Mouse (Mus musculus) heart, embryonic 14.5 days (tissue): ENCODE measurements around the gene Aatk. TPM values are rescaled to one million over a fixed set of nuclear protein-coding genes. Genes with fewer than 3 reads are reported as not detected.

ENCODE experiments used
- ATAC-seq: fragments of 200-750 bp; cut with Nextera tagmentation; 2 replicates; pipeline ENCODE4 v1.8.0; 2017; ENCODE audit warnings: low read depth, moderate TSS enrichment; ENCODE audit not compliant: insufficient number of reproducible peaks, insufficient read depth, low FRiP score
- H3K27ac ChIP-seq, 2 experiments: fragments of 200-500 bp in 1 of 2; fragments of 300-500 bp in 1 of 2; sonication (generic) in 1 of 2; replicated peaks in 1 of 2; 2 replicates each; pipeline ENCODE4 v1.5.1; 2012 to 2014; ENCODE audit warnings: low read depth in 2 of 2, low read length in 2 of 2, control low read depth in 1 of 2, mild to moderate bottlenecking in 1 of 2, mixed read lengths in 1 of 2; ENCODE audit not compliant: control insufficient read depth in 1 of 2, insufficient read depth in 1 of 2
- H3K27me3 ChIP-seq: fragments of 300-500 bp; sonication (generic); 2 replicates; pipeline ENCODE4 v1.6.1; 2014; ENCODE audit warnings: mild to moderate bottlenecking, low read length, control low read depth; ENCODE audit not compliant: control insufficient read depth, insufficient read depth
- H3K36me3 ChIP-seq: fragments of 300-500 bp; sonication (generic); 2 replicates; pipeline ENCODE4 v1.6.1; 2014; ENCODE audit warnings: mild to moderate bottlenecking, control low read depth, low read length, mixed read lengths; ENCODE audit not compliant: control insufficient read depth, insufficient read depth
- H3K4me1 ChIP-seq, 2 experiments: fragments of 200-500 bp in 1 of 2; fragments of 300-500 bp in 1 of 2; sonication (generic) in 1 of 2; 2 replicates each; pipeline ENCODE4 v1.6.1; 2012 to 2014; ENCODE audit warnings: low read length in 2 of 2, control low read depth in 1 of 2, mixed read lengths in 1 of 2; ENCODE audit not compliant: control insufficient read depth in 2 of 2, insufficient read depth in 2 of 2
- H3K4me2 ChIP-seq: fragments of 300-500 bp; sonication (generic); 2 replicates; pipeline ENCODE4 v1.6.1; 2014; ENCODE audit warnings: mild to moderate bottlenecking, low read length
- H3K4me3 ChIP-seq, 2 experiments: fragments of 200-500 bp in 1 of 2; fragments of 300-500 bp in 1 of 2; sonication (generic) in 1 of 2; 2 replicates each; pipeline ENCODE4 v1.5.1; 2012 to 2014; ENCODE audit warnings: low read length in 2 of 2, mild to moderate bottlenecking in 2 of 2, control low read depth in 1 of 2, low read depth in 1 of 2, moderate library complexity in 1 of 2; ENCODE audit not compliant: control insufficient read depth in 1 of 2, insufficient read depth in 1 of 2
- H3K9ac ChIP-seq: fragments of 300-500 bp; sonication (generic); 2 replicates; pipeline ENCODE4 v1.6.1; 2014; ENCODE audit warnings: mild to moderate bottlenecking, low read length
- H3K9me3 ChIP-seq: fragments of 300-500 bp; sonication (generic); 2 replicates; pipeline ENCODE4 v1.6.1; 2016; ENCODE audit warnings: low read length, control low read depth; ENCODE audit not compliant: control insufficient read depth
- WGBS: fragments of 180-500 bp; shearing (Covaris S2); extraction: QIAGEN DNeasy Blood & Tissue Kit; methylation state at CpG from one replicate; pipeline ENCODE4 v1.1.7; 2014; 5-methylcytosine and 5-hydroxymethylcytosine counted together
- polyA plus RNA-seq: library from polyadenylated mRNA; unstranded; fragments of >200 nt; fragmentation: Nextera tagmentation; extraction: Ambion mirVana; gene quantifications from 2 replicates; pipeline ENCODE4 v1.2.1, GENCODE M21; 2014

Aatk gene
- polyA plus RNA-seq, 1 experiment from 2014 or later = 1.1 TPM

DNA sequence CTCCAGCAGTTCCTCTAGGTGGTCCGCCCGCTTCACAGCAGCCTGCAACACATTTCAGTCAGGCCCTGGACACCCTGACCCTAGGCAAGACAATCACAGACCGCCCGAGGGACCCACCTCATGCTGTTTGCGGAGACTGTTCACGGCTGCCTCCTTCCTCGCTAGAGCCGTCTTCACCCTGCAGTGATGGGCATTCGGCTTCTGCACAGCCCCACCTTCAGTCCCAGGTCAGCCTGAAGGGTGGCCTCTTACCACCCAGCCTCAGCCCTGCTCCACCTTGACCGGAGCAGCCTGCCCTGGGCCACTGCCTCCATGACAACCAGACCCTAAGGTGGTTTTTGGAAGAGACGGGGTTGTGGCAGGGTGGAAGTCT, 17.7 kb upstream of the Aatk start:
- Histone ChIP-seq H3K4me1 (peaks cover 5 to 6% of the 10 kb centered on the region in 2 experiments; a peak in 1 of 4 replicates), H3K36me3 (peaks cover 41% of the 10 kb centered on the region), H3K9ac (no peak overlapping the region), H3K27me3 (no peaks in the 10 kb centered on the region), H3K9me3 (no peaks in the 10 kb centered on the region), H3K4me3 (no peak overlapping the region), H3K4me2 (no peak overlapping the region), H3K27ac (no peak overlapping the region)
- 93% methylated on average over 11 of the region's 11 CpGs for WGBS
- ATAC-seq = peak; percentile 11; the same call in 1 of the 2 replicates

DNA sequence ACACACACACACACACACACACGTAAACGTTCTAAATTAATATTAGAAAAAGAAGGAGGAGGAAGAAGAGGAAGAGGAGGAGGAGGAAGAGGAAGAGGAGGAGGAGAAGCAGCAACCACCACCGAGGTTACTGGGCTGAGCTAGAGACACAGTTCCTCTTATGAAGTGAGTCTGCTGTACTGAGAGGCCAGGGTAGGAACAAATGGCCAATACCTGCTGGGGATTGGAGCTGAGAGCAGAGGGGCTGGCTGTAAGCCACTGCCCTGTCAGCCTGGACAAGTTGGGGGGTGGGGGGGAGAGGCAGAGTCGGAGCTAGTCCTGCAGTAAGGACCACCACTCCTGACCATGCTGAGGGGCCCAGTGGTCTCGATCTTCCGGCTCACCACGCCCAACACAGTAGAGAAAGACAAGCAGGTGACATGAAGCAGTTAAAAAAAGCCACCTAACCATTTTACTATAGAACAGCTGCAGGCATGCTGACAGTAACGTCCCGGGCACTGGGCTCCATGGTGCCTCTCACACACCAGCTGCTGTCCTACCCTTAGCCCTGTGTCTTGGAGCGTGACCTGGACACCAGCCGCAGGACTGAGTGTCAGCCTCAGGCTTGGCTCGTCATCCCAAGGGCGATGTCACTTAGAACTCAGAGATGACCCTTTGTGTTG, 17.2 kb upstream of the Aatk start:
- no peak for ATAC-seq
- Histone ChIP-seq H3K4me2 (no peak overlapping the region), H3K9me3 (no peaks in the 10 kb centered on the region), H3K36me3 (peaks cover 38% of the 10 kb centered on the region), H3K4me3 (no peak overlapping the region), H3K9ac (no peak overlapping the region), H3K27me3 (no peaks in the 10 kb centered on the region), H3K27ac (no peak overlapping the region), H3K4me1 (peaks cover 5 to 6% of the 10 kb centered on the region in 2 experiments; a peak in 1 of 4 replicates)
- 89% methylated on average over 13 of the region's 13 CpGs for WGBS

DNA sequence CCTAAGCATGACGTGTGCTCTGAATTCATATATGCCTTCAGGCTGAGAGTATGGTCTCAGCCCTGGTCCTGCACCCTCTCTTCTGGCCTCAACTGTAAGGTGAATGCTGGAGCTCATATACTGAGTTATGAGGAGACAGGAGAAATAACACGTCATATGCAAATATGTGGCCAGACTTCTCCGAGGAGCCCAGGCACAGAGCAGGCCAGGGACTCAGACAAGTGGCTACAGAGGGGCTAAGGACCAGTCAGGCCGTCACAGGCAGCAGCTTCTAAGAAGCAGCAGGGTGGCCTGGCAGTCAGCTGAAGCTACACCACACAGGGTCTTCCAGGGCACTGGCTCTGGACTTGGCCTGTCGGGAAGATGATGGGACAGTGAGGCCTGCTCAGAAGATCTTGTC, 16.4 kb upstream of the Aatk start:
- no peak overlapping the region for H3K27ac ChIP-seq
- H3K9ac ChIP-seq = no peak overlapping the region
- no peak for ATAC-seq
- no peak overlapping the region for H3K4me2 ChIP-seq
- H3K36me3 ChIP-seq = peaks cover 35% of the 10 kb centered on the region
- WGBS = 90% methylated on average over 5 of the region's 5 CpGs
- H3K4me3 ChIP-seq = no peak overlapping the region
- peaks cover 5 to 6% of the 10 kb centered on the region in 2 experiments; a peak in 1 of 4 replicates for H3K4me1 ChIP-seq
- no peaks in the 10 kb centered on the region for H3K27me3 ChIP-seq
- no peaks in the 10 kb centered on the region for H3K9me3 ChIP-seq

DNA sequence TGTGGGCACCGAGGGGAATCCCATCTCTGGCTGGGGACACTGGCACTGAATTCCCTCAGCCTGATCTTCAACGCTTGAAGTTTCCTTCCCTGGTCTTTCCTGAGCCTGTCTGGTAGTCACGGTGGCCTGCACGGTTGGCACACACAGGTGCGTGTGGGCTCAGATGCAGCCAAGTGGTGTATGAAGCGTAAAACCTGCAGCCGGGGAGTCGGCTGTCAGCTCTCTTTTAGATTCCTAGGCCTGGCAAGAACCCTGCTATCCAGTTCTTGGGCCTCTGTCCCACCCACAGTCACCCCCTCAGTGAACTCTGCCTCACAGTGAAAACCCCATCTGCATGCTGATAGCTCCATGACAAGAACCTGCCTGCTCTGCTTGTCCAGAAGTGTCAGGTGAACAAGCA, 13.7 kb upstream of the Aatk start:
- WGBS = 83% methylated on average over 8 of the region's 8 CpGs
- Histone ChIP-seq H3K9me3 (no peaks in the 10 kb centered on the region), H3K36me3 (peaks cover 20% of the 10 kb centered on the region), H3K27ac (no peak overlapping the region), H3K4me2 (no peak overlapping the region), H3K4me1 (peaks cover 2 to 5% of the 10 kb centered on the region in 2 experiments; a peak in 2 of 4 replicates), H3K27me3 (no peaks in the 10 kb centered on the region), H3K9ac (no peak overlapping the region), H3K4me3 (no peak overlapping the region)
- ATAC-seq = no peak

DNA sequence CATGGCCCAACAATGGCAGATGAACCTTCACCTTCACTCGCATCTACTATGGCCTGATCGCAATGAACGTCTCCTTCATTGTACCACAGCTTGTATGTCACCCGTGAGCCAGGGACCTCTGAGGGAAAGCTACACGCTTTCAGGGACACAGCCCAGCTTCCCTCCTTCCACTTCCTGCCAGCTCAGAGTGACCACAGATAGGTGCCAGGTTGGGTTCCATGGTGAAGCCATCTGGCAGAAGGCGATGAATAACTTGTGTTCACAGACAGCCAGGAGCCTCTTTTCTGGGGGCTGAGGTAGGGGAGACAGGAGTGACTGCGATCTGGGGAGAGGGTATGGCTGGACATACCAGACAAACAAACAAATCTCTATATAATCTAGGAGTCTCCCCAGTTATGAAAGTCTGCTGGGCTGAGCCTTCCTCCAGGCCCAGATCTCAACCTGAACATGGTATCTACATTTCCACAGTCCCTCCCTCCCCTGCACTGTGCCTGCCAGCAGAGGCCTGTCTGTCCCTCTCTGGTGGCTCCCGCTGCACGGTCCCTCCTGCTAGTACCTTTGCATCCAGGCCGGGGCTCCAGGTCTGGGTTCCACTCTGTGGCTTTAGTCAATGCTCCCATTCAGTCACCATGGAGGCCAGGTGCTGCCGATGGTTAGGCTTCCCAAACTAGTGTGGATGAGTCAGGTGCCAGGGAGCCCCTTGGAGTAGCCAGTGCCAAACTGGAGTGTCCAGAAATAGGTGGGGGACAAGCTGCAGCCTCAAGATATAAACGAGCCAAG, 9.2 kb upstream of the Aatk start:
- no peak for ATAC-seq
- Histone ChIP-seq H3K36me3 (no peaks in the 10 kb centered on the region), H3K4me3 (no peak overlapping the region), H3K27ac (no peak overlapping the region), H3K9ac (no peak overlapping the region), H3K9me3 (no peaks in the 10 kb centered on the region), H3K4me1 (peaks cover 10 to 19% of the 10 kb centered on the region in 2 experiments), H3K27me3 (no peaks in the 10 kb centered on the region), H3K4me2 (no peak overlapping the region)
- WGBS = 80% methylated on average over 12 of the region's 12 CpGs

DNA sequence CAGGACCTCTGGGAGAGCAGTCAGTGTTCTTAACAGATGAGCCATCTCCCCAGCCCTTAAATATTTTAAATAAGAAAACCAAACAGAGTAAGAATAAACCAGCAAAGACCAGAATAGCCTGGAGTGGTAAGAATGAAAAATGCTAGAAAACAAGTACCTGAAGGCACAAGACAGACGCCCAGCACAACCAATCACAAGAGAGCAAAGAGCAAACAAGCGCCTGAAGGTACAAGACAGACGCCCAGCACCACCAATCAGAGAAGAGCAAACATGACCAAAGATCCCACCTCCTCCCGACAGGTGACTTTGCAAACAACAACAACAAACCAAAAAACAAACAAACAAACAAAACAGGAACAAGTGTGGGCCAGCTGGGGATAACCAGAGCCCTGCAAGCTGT, 6.9 kb upstream of the Aatk start:
- Histone ChIP-seq H3K27ac (no peak overlapping the region), H3K27me3 (peaks cover 4% of the 10 kb centered on the region), H3K36me3 (no peaks in the 10 kb centered on the region), H3K9me3 (no peaks in the 10 kb centered on the region), H3K4me1 (peaks cover 13 to 20% of the 10 kb centered on the region in 2 experiments), H3K4me2 (no peak overlapping the region), H3K4me3 (no peak overlapping the region), H3K9ac (no peak overlapping the region)
- 88% methylated on average over 4 of the region's 4 CpGs for WGBS
- no peak for ATAC-seq

DNA sequence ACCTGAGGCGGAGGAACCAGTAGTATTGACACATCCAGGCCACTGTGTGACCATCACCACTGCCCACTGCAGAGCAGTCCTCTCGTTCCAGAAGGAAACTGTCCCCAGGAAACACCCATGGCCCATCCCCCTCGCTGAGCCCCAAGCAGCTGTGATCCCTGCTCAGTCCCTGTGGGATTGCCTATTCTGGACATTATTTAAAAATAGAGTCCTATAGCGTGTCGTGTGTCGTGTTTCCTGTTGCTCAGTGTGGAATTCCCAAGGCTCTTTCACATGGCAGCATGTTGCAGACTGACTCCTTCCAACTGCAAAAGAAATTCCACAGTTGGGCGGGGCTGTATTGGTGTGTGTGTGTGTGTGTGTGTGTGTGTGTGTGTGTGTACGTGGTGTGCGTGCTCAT, 5.3 kb upstream of the Aatk start:
- H3K27ac ChIP-seq = no peak overlapping the region
- no peaks in the 10 kb centered on the region for H3K36me3 ChIP-seq
- no peak for ATAC-seq
- peak overlapping the region; percentile 27; the same call in 1 of the 2 replicates for H3K9ac ChIP-seq
- H3K4me2 ChIP-seq = no peak overlapping the region
- WGBS = 47% methylated on average over 9 of the region's 9 CpGs
- peaks cover 19 to 27% of the 10 kb centered on the region in 2 experiments for H3K4me1 ChIP-seq
- H3K27me3 ChIP-seq = peaks cover 20% of the 10 kb centered on the region
- no peaks in the 10 kb centered on the region for H3K9me3 ChIP-seq
- no peak overlapping the region for H3K4me3 ChIP-seq
